Mouse (Mus musculus) heart, postnatal 0 days (tissue): ENCODE measurements at regions not wholly inside any gene's neighbourhood (a gene's known extent, or its start where the extent isn't known, plus 50 kb on each side); places are given as distances from the start of the nearest gene placed in this dataset.

Source experiments
- ATAC-seq: fragments of 200-750 bp; cut with Nextera tagmentation; 2 replicates; pipeline ENCODE4 v1.8.0; 2017; ENCODE audit warnings: low read depth, moderate number of reproducible peaks, moderate library complexity; ENCODE audit not compliant: insufficient read depth
- DNase-seq: peaks from one replicate; pipeline ENCODE4 v3.0.0-alpha.2; 2016; ENCODE audit warnings: low spot score
- H3K27ac ChIP-seq: fragments of 300-500 bp; sonication (generic); 2 replicates; pipeline ENCODE4 v1.5.1; 2014; ENCODE audit warnings: low read depth, mild to moderate bottlenecking
- H3K27me3 ChIP-seq: fragments of 300-500 bp; sonication (generic); 2 replicates; pipeline ENCODE4 v1.6.1; 2014; ENCODE audit warnings: low read length, mixed read lengths; ENCODE audit not compliant: control insufficient read depth, insufficient read depth
- H3K36me3 ChIP-seq: fragments of 300-500 bp; sonication (generic); replicated peaks from 2 replicates; pipeline ENCODE4 v1.6.1; 2014; ENCODE audit warnings: low read length, mixed read lengths; ENCODE audit not compliant: control insufficient read depth, insufficient read depth
- H3K4me1 ChIP-seq: fragments of 300-500 bp; sonication (generic); 2 replicates; pipeline ENCODE4 v1.6.1; 2014; ENCODE audit warnings: antibody characterized with exemption; ENCODE audit not compliant: control insufficient read depth, insufficient read depth
- H3K4me2 ChIP-seq: fragments of 300-500 bp; sonication (generic); 2 replicates; pipeline ENCODE4 v1.6.1; 2014; ENCODE audit warnings: low read depth, mild to moderate bottlenecking, low read length, moderate library complexity
- H3K4me3 ChIP-seq: fragments of 300-500 bp; sonication (generic); 2 replicates; pipeline ENCODE4 v1.5.1; 2014; ENCODE audit warnings: low read depth, low read length
- H3K9ac ChIP-seq: fragments of 300-500 bp; sonication (generic); replicated peaks from 2 replicates; pipeline ENCODE4 v1.6.1; 2014; ENCODE audit warnings: low read depth, low read length, mixed read lengths
- H3K9me3 ChIP-seq: fragments of 300-500 bp; sonication (generic); replicated peaks from 2 replicates; pipeline ENCODE4 v1.6.1; 2016; ENCODE audit warnings: low read length; ENCODE audit not compliant: control insufficient read depth
- CTCF ChIP-seq: IDR thresholded peaks from 2 replicates; pipeline ENCODE4 v1.5.1; 2016; ENCODE audit warnings: antibody characterized with exemption, control low read depth, low read depth
- EP300 ChIP-seq: IDR thresholded peaks from 2 replicates; pipeline ENCODE4 v1.6.1; 2016; ENCODE audit warnings: antibody characterized with exemption, low read depth
- WGBS: fragments of 180-500 bp; shearing (Covaris S2); extraction: QIAGEN DNeasy Blood & Tissue Kit; methylation state at CpG from one replicate; pipeline ENCODE4 v1.1.7; 2014; 5-methylcytosine and 5-hydroxymethylcytosine counted together

DNA sequence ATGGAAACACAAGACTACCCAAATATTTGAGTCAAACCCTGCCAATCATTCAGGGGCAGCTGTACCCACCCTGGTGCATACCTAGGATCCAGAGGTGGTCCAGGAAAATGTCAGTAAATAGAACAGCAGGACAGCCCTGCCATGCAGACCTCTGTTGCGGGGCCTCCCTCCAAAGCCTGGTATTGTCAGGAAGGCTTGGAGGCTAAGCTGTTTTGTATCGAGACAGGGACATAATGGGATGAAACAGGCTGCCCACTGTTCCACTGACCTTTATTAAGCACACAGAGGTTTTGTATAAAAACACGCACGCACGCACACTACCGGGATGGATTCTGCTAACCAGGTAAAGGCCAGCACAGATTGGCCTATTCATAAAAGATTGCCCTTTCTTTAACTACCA lies 155.8 kb upstream of the Mast4 start:
- TF ChIP-seq EP300 (no peak), CTCF (no peak)
- Histone ChIP-seq H3K9ac (no peak overlapping the region), H3K27me3 (no peaks in the 10 kb centered on the region), H3K9me3 (0 out of 2 replicates have a peak, but pooled peaks cover 6% of the 10 kb centered on the region), H3K4me1 (peaks cover 10% of the 10 kb centered on the region), H3K36me3 (no peaks in the 10 kb centered on the region), H3K4me2 (no peak overlapping the region), H3K4me3 (no peak overlapping the region), H3K27ac (no peak overlapping the region)
- no peak for DNase-seq
- ATAC-seq: no peak
- 91% methylated on average over 6 of the region's 6 CpGs for whole genome bisulfite sequencing

DNA sequence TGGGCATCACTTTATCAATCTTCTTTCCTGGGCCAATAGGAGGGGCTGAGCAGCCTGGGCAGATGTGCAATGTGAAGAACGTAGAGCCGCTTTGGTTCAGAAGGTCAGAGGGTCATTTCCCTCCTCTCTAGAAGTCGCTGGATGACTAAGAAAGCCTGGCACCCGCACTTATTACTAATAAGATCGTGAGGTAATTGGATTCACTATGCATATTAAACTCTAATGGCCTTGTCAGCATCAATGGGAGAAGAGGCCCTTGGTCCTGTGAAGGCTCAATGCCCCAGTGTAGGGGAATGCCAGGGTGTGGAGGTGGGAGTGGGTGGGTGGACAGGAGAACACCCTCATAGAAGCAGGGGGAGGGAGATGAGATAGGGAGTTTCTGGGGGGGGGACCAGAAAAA lies 149.8 kb upstream of the Mast4 start:
- TF ChIP-seq EP300 (no peak), CTCF (no peak)
- no peaks in the 10 kb centered on the region for H3K4me1 ChIP-seq
- no peak overlapping the region for H3K27ac ChIP-seq
- H3K36me3 ChIP-seq: no peaks in the 10 kb centered on the region
- no peak overlapping the region for H3K9ac ChIP-seq
- no peaks in the 10 kb centered on the region for H3K27me3 ChIP-seq
- DNase-seq (no peak), ATAC-seq (no peak)
- no peak overlapping the region for H3K4me2 ChIP-seq
- H3K4me3 ChIP-seq: no peak overlapping the region
- WGBS: 64% methylated on average over 5 of the region's 5 CpGs
- 0 out of 2 replicates have a peak, but pooled peaks cover 6% of the 10 kb centered on the region for H3K9me3 ChIP-seq

GRCm38 (mm10) chr13:103483392-103483791 lies 149.1 kb upstream of the Mast4 start:
- TF ChIP-seq EP300 (no peak), CTCF (no peak)
- no peak overlapping the region for H3K4me3 ChIP-seq
- 0 out of 2 replicates have a peak, but pooled peaks cover 6% of the 10 kb centered on the region for H3K9me3 ChIP-seq
- no peak overlapping the region for H3K4me2 ChIP-seq
- WGBS: 70% methylated on average over 7 of the region's 7 CpGs
- no peaks in the 10 kb centered on the region for H3K36me3 ChIP-seq
- H3K4me1 ChIP-seq: no peaks in the 10 kb centered on the region
- H3K9ac ChIP-seq: no peak overlapping the region
- no peak overlapping the region for H3K27ac ChIP-seq
- DNase-seq (no peak), ATAC-seq (no peak)
- no peaks in the 10 kb centered on the region for H3K27me3 ChIP-seq

GRCm38 (mm10) chr13:103476328-103476727 lies 142.0 kb upstream of the Mast4 start:
- ATAC-seq (no peak), DNase-seq (no peak)
- H3K9me3 ChIP-seq: no peaks in the 10 kb centered on the region
- no peak overlapping the region for H3K27ac ChIP-seq
- no peaks in the 10 kb centered on the region for H3K4me1 ChIP-seq
- TF ChIP-seq CTCF: no peak
- TF ChIP-seq EP300: no peak
- H3K36me3 ChIP-seq: no peaks in the 10 kb centered on the region
- H3K27me3 ChIP-seq: no peaks in the 10 kb centered on the region
- H3K4me2 ChIP-seq: no peak overlapping the region
- WGBS: 65% methylated on average over 6 of the region's 6 CpGs
- no peak overlapping the region for H3K9ac ChIP-seq
- no peak overlapping the region for H3K4me3 ChIP-seq

- TF ChIP-seq EP300: no peak
- ATAC-seq (no peak), DNase-seq (no peak)
- Histone ChIP-seq H3K36me3 (no peaks in the 10 kb centered on the region), H3K9me3 (no peaks in the 10 kb centered on the region), H3K27ac (no peak overlapping the region), H3K27me3 (no peaks in the 10 kb centered on the region), H3K4me1 (no peaks in the 10 kb centered on the region), H3K9ac (no peak overlapping the region), H3K4me2 (no peak overlapping the region), H3K4me3 (no peak overlapping the region)
- WGBS: 63% methylated on average over 6 of the region's 6 CpGs
Measured at GRCm38 (mm10) chr13:103472216-103472615, 137.9 kb upstream of the Mast4 start.

DNA sequence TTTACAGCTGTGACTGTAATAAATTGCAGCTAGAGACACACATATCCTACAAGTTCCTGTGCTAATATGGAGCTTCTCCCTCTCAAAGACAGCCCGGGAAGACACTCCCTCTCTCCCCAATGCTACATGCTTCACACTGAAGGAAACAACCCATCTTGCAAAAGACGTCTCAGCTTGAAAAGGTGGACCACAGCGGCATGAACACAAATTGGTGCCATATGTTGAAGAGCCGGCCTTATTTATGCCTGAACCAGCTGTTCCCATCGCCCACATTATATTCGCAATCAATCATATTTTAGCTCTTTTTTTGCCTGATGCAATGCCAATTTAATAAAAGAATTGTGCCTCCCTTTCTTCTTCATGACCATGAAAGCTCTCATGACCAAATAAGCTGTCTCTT lies 135.8 kb upstream of the Mast4 start:
- 84% methylated on average over 6 of the region's 6 CpGs for WGBS

More for the DNA sequence above, 135.8 kb upstream of the Mast4 start:
- DNase-seq (no peak), ATAC-seq (no peak)
- TF ChIP-seq CTCF (no peak), EP300 (no peak)
- Histone ChIP-seq H3K9me3 (no peaks in the 10 kb centered on the region), H3K4me2 (no peak overlapping the region), H3K27ac (no peak overlapping the region), H3K4me1 (no peaks in the 10 kb centered on the region), H3K36me3 (no peaks in the 10 kb centered on the region), H3K9ac (no peak overlapping the region), H3K4me3 (no peak overlapping the region), H3K27me3 (no peaks in the 10 kb centered on the region)
